Mouse (Mus musculus) cerebellum, postnatal 4 days (tissue): ENCODE measurements at regions not wholly inside any gene's neighbourhood (a gene's known extent, or its start where the extent isn't known, plus 50 kb on each side); places are given as distances from the start of the nearest gene placed in this dataset.

Source experiments
- DNase-seq, 2 experiments: peaks; one replicate each; pipeline ENCODE4 v3.0.0; 2022; ENCODE audit warnings: low spot score in 2 of 2, mixed read lengths in 1 of 2

DNA sequence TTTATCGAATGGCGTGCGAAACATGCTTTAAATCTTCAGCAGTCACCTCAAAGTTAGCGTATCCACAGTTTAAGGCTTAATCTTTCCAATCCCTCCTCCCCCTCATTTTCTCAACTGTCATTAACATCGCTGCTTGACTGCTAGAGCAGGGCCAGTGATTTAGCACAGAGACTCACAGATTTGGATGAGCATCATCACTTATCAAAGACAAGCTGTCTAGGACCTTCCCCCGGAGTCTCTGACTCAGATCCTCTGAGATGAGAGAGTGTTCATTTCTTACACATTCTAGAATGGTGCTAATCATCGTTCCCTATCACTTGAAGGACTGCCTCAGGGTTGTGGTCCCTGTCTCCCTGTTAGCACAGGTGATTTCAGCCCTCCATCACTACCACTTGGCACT lies 112.1 kb upstream of the Tmem132c start:
- no peak for DNase-seq

DNA sequence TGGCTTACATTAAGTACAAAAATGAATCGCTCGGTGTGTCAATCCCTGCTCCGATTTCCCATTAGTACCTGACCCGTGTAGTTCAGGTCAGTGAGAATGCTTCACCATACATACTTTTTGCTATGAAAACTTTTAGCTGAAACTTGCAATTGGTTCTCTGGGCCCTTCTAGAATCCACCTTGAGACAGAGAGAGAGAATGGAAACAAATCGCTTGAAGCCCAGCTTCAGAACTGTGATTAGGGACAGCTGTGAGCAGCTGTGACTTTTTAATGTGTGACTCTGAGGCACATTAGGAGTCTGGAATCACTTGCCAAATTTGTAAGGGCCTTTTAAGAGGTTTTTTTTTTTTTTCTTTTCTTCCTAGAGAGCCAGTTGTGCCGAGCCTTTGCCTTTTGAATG lies 107.2 kb upstream of the Tmem132c start:
- no peak for DNase-seq

DNA sequence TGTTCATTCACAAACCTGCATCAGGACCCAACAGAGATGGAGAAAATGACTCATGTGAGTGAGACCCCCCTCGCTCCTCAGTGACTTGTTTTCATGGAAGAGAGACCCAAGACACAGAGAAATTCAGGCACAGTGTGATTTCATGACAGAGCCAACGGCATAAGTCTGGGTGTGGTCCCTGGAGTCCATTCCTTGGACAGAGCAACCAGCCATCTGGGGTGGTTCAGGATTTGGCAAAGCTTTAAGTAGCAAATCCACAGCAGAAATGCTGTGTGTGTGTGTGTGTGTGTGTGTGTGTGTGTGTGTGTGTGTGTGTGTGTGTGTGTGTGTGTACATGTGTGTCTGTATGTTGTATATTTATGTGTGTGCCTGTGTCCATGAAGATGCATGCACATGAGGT lies 101.0 kb upstream of the Tmem132c start:
- peak in 1 of 2 experiments; percentile 32 for DNase-seq

DNA sequence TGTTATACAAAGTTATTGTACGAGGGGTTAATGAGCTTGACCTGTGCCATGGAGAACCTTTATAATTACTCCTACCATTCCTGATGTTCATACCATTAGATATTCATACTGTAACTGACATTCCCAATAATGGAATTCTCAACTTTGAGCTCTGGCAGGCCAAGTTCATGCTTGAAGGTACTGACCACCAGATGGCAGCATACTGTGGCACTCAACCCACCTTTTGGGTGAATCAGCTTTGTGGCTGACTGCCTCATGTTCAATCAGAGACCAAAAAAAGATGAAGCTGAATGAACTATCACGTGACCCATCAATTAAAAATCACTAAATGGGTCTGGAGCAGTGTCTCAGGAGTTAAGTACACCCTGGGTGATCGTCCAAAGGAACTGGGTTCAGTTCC lies 81.3 kb upstream of the Tmem132c start:
- DNase-seq, result peak in 1 of 2 experiments; percentile 22

DNA sequence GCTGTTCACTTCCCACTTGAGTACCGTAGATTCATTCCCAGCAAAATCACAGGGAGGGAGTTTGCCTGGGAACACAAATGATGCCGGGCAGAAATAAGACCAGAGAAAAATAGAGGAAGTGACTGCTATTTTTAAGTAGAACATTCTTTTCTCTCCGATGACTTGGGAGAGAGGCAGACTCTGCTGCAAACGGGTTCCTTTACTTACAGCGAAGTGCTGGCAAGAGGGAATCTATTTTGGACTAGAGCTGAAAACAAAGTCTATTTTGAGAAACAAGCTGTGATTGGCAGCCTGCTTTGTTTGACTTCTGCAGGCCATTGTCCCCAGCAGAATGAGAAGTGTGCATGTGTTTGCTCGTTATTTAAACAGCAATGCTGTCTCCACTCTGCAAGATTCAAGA lies 78.2 kb upstream of the Tmem132c start:
- DNase-seq, result no peak

DNA sequence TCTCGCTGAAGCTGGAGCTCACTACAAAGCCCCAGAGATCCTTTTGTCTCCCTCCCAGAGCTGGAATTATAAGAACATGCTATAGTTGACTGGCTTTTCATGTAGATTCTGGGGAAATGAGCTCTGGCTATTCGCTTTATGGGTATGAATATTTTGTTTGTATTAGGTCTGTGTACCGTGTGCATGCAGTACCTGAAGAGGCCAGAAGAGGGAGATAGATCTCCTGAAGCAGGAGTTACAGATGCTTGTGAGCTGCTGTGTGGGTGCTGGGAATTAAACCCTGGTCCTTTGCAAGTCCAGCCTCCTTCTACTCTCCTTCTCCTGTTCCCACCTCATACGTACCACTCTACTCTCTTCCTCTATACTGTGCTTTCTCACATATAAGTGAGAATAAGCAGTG lies 52.6 kb upstream of the Tmem132c start:
- no peak for DNase-seq
